Mouse (Mus musculus): ENCODE data around the gene Rexo1.

DNA sequence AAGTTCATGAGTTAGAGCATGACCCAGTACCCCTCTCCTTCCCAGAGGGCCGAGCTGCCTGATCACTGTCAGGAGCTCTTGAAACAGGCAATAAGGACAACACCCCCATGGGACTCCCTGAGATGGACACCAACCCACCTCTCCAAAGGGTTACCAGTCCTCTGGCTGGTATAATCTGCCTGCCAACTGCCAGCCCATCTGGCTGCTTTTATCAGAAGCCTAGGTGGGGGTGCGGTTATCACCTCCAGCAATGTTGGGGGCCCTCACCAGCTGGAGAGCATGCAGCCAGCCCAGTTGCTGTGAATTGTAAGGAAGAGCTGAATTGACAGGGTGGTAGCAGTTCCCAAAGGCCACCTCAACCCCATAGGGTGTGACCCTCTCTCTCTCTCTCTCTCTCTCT, 11.1 kb upstream of the Rexo1 start:
- no peak for TF ChIP-seq CTCF (IDR thresholded peaks at IDR 0.05; ENCODE audit: borderline replicate concordance, extremely low read depth, insufficient read depth, insufficient read length)
- no peak for TF ChIP-seq POLR2A (IDR thresholded peaks at IDR 0.05; ENCODE audit: borderline replicate concordance, extremely low read depth, insufficient read depth, insufficient read length, poor library complexity, severe bottlenecking)

Data from brain, embryonic 14.5 days (tissue).